Mouse (Mus musculus) CH12.LX (cell line): Measurements from ENCODE around the gene Spata2l.

Experiments used
- BHLHE40 ChIP-seq: IDR thresholded peaks from 2 replicates; pipeline ENCODE4 v1.6.1; 2011; ENCODE audit warnings: mild to moderate bottlenecking, low read depth, low read length, improper control_type of control experiment
- CTCF ChIP-seq, 2 experiments: IDR thresholded peaks in 1 of 2; conservative IDR thresholded peaks in 1 of 2; 2 replicates each; pipeline ENCODE4 v1.5.1; 2011 to 2012; ENCODE audit warnings: low read depth in 2 of 2, low read length in 2 of 2, improper control_type of control experiment in 1 of 2, inconsistent platforms in 1 of 2, mild to moderate bottlenecking in 1 of 2, moderate library complexity in 1 of 2
- EP300 ChIP-seq: IDR thresholded peaks from 2 replicates; pipeline ENCODE4 v1.6.1; 2011; ENCODE audit warnings: low read length, improper control_type of control experiment
- HCFC1 ChIP-seq: IDR thresholded peaks from 2 replicates; pipeline ENCODE4 v1.6.1; 2012; ENCODE audit warnings: low read depth, mild to moderate bottlenecking, inconsistent platforms, low read length, improper control_type of control experiment
- MAX ChIP-seq: IDR thresholded peaks from 2 replicates; pipeline ENCODE4 v1.6.1; 2011; ENCODE audit warnings: low read length, improper control_type of control experiment
- MAZ ChIP-seq: IDR thresholded peaks from 2 replicates; pipeline ENCODE4 v1.6.1; 2012; ENCODE audit warnings: low read depth, mild to moderate bottlenecking, inconsistent platforms, low read length, improper control_type of control experiment, moderate library complexity
- MEF2A ChIP-seq: IDR thresholded peaks from 2 replicates; pipeline ENCODE4 v1.6.1; 2014; ENCODE audit warnings: low read depth, mild to moderate bottlenecking, inconsistent platforms, low read length, improper control_type of control experiment, borderline replicate concordance
- NRF1 ChIP-seq: IDR thresholded peaks from 2 replicates; pipeline ENCODE4 v1.6.1; 2014; ENCODE audit warnings: low read depth, mild to moderate bottlenecking, inconsistent platforms, low read length, improper control_type of control experiment, moderate library complexity
- POLR2A ChIP-seq: IDR thresholded peaks from 2 replicates; pipeline ENCODE4 v1.6.1; 2011; ENCODE audit warnings: low read depth, mild to moderate bottlenecking, improper control_type of control experiment, low read length
- POLR2AphosphoS2 ChIP-seq: IDR thresholded peaks from 2 replicates; pipeline ENCODE4 v1.6.1; 2011; ENCODE audit warnings: low read depth, low read length, improper control_type of control experiment
- USF1 ChIP-seq: IDR thresholded peaks from 2 replicates; pipeline ENCODE4 v1.6.1; 2014; ENCODE audit warnings: low read depth, mild to moderate bottlenecking, inconsistent platforms, low read length, improper control_type of control experiment
- ZMIZ1 ChIP-seq: IDR thresholded peaks from 2 replicates; pipeline ENCODE4 v1.6.1; 2012; ENCODE audit warnings: low read depth, mild to moderate bottlenecking, inconsistent platforms, low read length, improper control_type of control experiment
- ZNF384 ChIP-seq: IDR thresholded peaks from 2 replicates; pipeline ENCODE4 v1.6.1; 2012; ENCODE audit warnings: low read depth, low read length, improper control_type of control experiment, inconsistent platforms

GRCm38 (mm10) chr8:123188841-123189240 lies 47.2 kb downstream of the Spata2l start:
- TF ChIP-seq BHLHE40, result no peak
- no peak for TF ChIP-seq ZNF384
- no peak for TF ChIP-seq CTCF (conservative IDR thresholded peaks at IDR 0.05 in 1 of 2, IDR thresholded peaks at IDR 0.05 in 1 of 2; ENCODE audit: low read depth in 2 of 2, low read length in 2 of 2)
- TF ChIP-seq MAX, result no peak
- no peak for TF ChIP-seq MAZ
- TF ChIP-seq ZMIZ1, result no peak
- no peak for TF ChIP-seq POLR2A
- TF ChIP-seq EP300, result no peak
- TF ChIP-seq POLR2AphosphoS2, result no peak
- TF ChIP-seq HCFC1, result no peak
- no peak for TF ChIP-seq MEF2A
- TF ChIP-seq NRF1, result no peak
- no peak for TF ChIP-seq USF1
